Mouse (Mus musculus): ENCODE measurements at regions not wholly inside any gene's neighbourhood (a gene's known extent, or its start where the extent isn't known, plus 50 kb on each side); places are given as distances from the start of the nearest gene placed in this dataset.

GRCm38 (mm10) chr4:153760934-153761333 is 196.1 kb upstream of the A430005L14Rik start:
- H3K9ac ChIP-seq (replicated peaks), result no peak overlapping the region
- no peaks in the 10 kb centered on the region for H3K36me3 ChIP-seq (replicated peaks; ENCODE audit: insufficient read depth, low read length)
- no peak for DNase-seq
- no peak overlapping the region for H3K4me3 ChIP-seq (ENCODE audit: low read depth, low read length)
- no peaks in the 10 kb centered on the region for H3K4me1 ChIP-seq (ENCODE audit: insufficient read depth)
- no peak overlapping the region for H3K4me2 ChIP-seq (ENCODE audit: low read depth, low read length)
- ATAC-seq, result no peak
- no peak overlapping the region for H3K27ac ChIP-seq (ENCODE audit: low read depth)
- WGBS (ENCODE audit: insufficient replicate concordance), result 67% methylated on average over 4 of the region's 4 CpGs
- no peaks in the 10 kb centered on the region for H3K27me3 ChIP-seq (ENCODE audit: insufficient read depth, low read length)
- H3K9me3 ChIP-seq (ENCODE audit: low read length), result no peaks in the 10 kb centered on the region
- TF ChIP-seq CTCF (IDR thresholded peaks at IDR 0.05; ENCODE audit: low read depth), result no peak
- no peak for TF ChIP-seq EP300 (IDR thresholded peaks at IDR 0.05; ENCODE audit: low read depth)

GRCm38 (mm10) chr4:153763413-153763812 is 193.6 kb upstream of the A430005L14Rik start:
- no peaks in the 10 kb centered on the region for H3K4me1 ChIP-seq (ENCODE audit: insufficient read depth)
- no peak overlapping the region for H3K27ac ChIP-seq (ENCODE audit: low read depth)
- H3K9me3 ChIP-seq (ENCODE audit: low read length), result no peaks in the 10 kb centered on the region
- TF ChIP-seq EP300 (IDR thresholded peaks at IDR 0.05; ENCODE audit: low read depth) (no peak), CTCF (IDR thresholded peaks at IDR 0.05; ENCODE audit: low read depth) (no peak)
- ATAC-seq (no peak), DNase-seq (no peak)
- no peak overlapping the region for H3K9ac ChIP-seq (replicated peaks)
- no peaks in the 10 kb centered on the region for H3K36me3 ChIP-seq (replicated peaks; ENCODE audit: insufficient read depth, low read length)
- WGBS (ENCODE audit: insufficient replicate concordance), result 78% methylated on average over 10 of the region's 10 CpGs
- no peak overlapping the region for H3K4me2 ChIP-seq (ENCODE audit: low read depth, low read length)
- H3K4me3 ChIP-seq (ENCODE audit: low read depth, low read length), result no peak overlapping the region
- H3K27me3 ChIP-seq (ENCODE audit: insufficient read depth, low read length), result no peaks in the 10 kb centered on the region

GRCm38 (mm10) chr4:153767713-153768112 is 189.3 kb upstream of the A430005L14Rik start:
- no peaks in the 10 kb centered on the region for H3K36me3 ChIP-seq (replicated peaks; ENCODE audit: insufficient read depth, low read length)
- 74% methylated on average over 9 of the region's 9 CpGs for WGBS (ENCODE audit: insufficient replicate concordance)
- H3K4me2 ChIP-seq (ENCODE audit: low read depth, low read length), result no peak overlapping the region
- ATAC-seq (no peak), DNase-seq (no peak)
- no peaks in the 10 kb centered on the region for H3K27me3 ChIP-seq (ENCODE audit: insufficient read depth, low read length)
- H3K9me3 ChIP-seq (ENCODE audit: low read length), result no peaks in the 10 kb centered on the region
- no peak overlapping the region for H3K27ac ChIP-seq (ENCODE audit: low read depth)
- TF ChIP-seq EP300 (IDR thresholded peaks at IDR 0.05; ENCODE audit: low read depth) (no peak), CTCF (IDR thresholded peaks at IDR 0.05; ENCODE audit: low read depth) (no peak)
- H3K9ac ChIP-seq (replicated peaks), result no peak overlapping the region
- H3K4me3 ChIP-seq (ENCODE audit: low read depth, low read length), result no peak overlapping the region
- H3K4me1 ChIP-seq (ENCODE audit: insufficient read depth), result no peaks in the 10 kb centered on the region

GRCm38 (mm10) chr4:153768350-153768749 is 188.7 kb upstream of the A430005L14Rik start:
- ATAC-seq, result no peak
- Histone ChIP-seq H3K9me3 (ENCODE audit: low read length) (no peaks in the 10 kb centered on the region), H3K9ac (replicated peaks) (no peak overlapping the region), H3K4me2 (ENCODE audit: low read depth, low read length) (no peak overlapping the region), H3K4me3 (ENCODE audit: low read depth, low read length) (no peak overlapping the region), H3K4me1 (ENCODE audit: insufficient read depth) (no peaks in the 10 kb centered on the region), H3K27ac (ENCODE audit: low read depth) (no peak overlapping the region), H3K36me3 (replicated peaks; ENCODE audit: insufficient read depth, low read length) (no peaks in the 10 kb centered on the region), H3K27me3 (ENCODE audit: insufficient read depth, low read length) (no peaks in the 10 kb centered on the region)
- TF ChIP-seq EP300 (IDR thresholded peaks at IDR 0.05; ENCODE audit: low read depth), result no peak
- TF ChIP-seq CTCF (IDR thresholded peaks at IDR 0.05; ENCODE audit: low read depth), result no peak
- DNase-seq, result no peak
- WGBS (ENCODE audit: insufficient replicate concordance), result 30% methylated on average over 3 of the region's 3 CpGs

- WGBS (ENCODE audit: insufficient replicate concordance), result 84% methylated on average over 5 of the region's 5 CpGs
- no peak overlapping the region for H3K27ac ChIP-seq (ENCODE audit: low read depth)
Measured at GRCm38 (mm10) chr4:153770675-153771074, 186.4 kb upstream of the A430005L14Rik start.

GRCm38 (mm10) chr4:153780501-153780900 is 176.5 kb upstream of the A430005L14Rik start:
- TF ChIP-seq EP300 (IDR thresholded peaks at IDR 0.05; ENCODE audit: low read depth) (no peak), CTCF (IDR thresholded peaks at IDR 0.05; ENCODE audit: low read depth) (no peak)
- ATAC-seq, result no peak
- WGBS (ENCODE audit: insufficient replicate concordance), result 66% methylated on average over 2 of the region's 2 CpGs
- Histone ChIP-seq H3K4me3 (ENCODE audit: low read depth, low read length) (no peak overlapping the region), H3K27ac (ENCODE audit: low read depth) (no peak overlapping the region), H3K9me3 (ENCODE audit: low read length) (no peaks in the 10 kb centered on the region; the same call in 1 of the 2 replicates), H3K27me3 (ENCODE audit: insufficient read depth, low read length) (no peaks in the 10 kb centered on the region), H3K4me2 (ENCODE audit: low read depth, low read length) (no peak overlapping the region), H3K36me3 (replicated peaks; ENCODE audit: insufficient read depth, low read length) (no peaks in the 10 kb centered on the region), H3K4me1 (ENCODE audit: insufficient read depth) (no peaks in the 10 kb centered on the region), H3K9ac (replicated peaks) (no peak overlapping the region)
- DNase-seq, result no peak

More at GRCm38 (mm10) chr4:153770675-153771074, 186.4 kb upstream of the A430005L14Rik start:
- H3K36me3 ChIP-seq (replicated peaks; ENCODE audit: insufficient read depth, low read length), result no peaks in the 10 kb centered on the region
- H3K4me2 ChIP-seq (ENCODE audit: low read depth, low read length), result no peak overlapping the region
- DNase-seq, result no peak
- no peaks in the 10 kb centered on the region for H3K9me3 ChIP-seq (ENCODE audit: low read length)
- H3K4me1 ChIP-seq (ENCODE audit: insufficient read depth), result no peaks in the 10 kb centered on the region
- no peak overlapping the region for H3K9ac ChIP-seq (replicated peaks)
- no peak for ATAC-seq
- no peaks in the 10 kb centered on the region for H3K27me3 ChIP-seq (ENCODE audit: insufficient read depth, low read length)
- TF ChIP-seq CTCF (IDR thresholded peaks at IDR 0.05; ENCODE audit: low read depth), result no peak
- no peak for TF ChIP-seq EP300 (IDR thresholded peaks at IDR 0.05; ENCODE audit: low read depth)
- H3K4me3 ChIP-seq (ENCODE audit: low read depth, low read length), result no peak overlapping the region

- no peak overlapping the region for H3K27ac ChIP-seq (ENCODE audit: low read depth)
- H3K9me3 ChIP-seq (ENCODE audit: low read length), result no peaks in the 10 kb centered on the region; the same call in 1 of the 2 replicates
- H3K27me3 ChIP-seq (ENCODE audit: insufficient read depth, low read length), result no peaks in the 10 kb centered on the region
- no peak for ATAC-seq
- no peaks in the 10 kb centered on the region for H3K36me3 ChIP-seq (replicated peaks; ENCODE audit: insufficient read depth, low read length)
- TF ChIP-seq CTCF (IDR thresholded peaks at IDR 0.05; ENCODE audit: low read depth) (no peak), EP300 (IDR thresholded peaks at IDR 0.05; ENCODE audit: low read depth) (no peak)
- no peak for DNase-seq
- no peaks in the 10 kb centered on the region for H3K4me1 ChIP-seq (ENCODE audit: insufficient read depth)
- WGBS (ENCODE audit: insufficient replicate concordance), result 69% methylated on average over 7 of the region's 7 CpGs
- H3K9ac ChIP-seq (replicated peaks), result no peak overlapping the region
- H3K4me3 ChIP-seq (ENCODE audit: low read depth, low read length), result no peak overlapping the region
- H3K4me2 ChIP-seq (ENCODE audit: low read depth, low read length), result no peak overlapping the region
Measured at GRCm38 (mm10) chr4:153781271-153781670, 175.8 kb upstream of the A430005L14Rik start.

Data from liver, postnatal 0 days (tissue).